ENCODE assay signal across 9 mouse cellular contexts in the genomic region with DNA sequence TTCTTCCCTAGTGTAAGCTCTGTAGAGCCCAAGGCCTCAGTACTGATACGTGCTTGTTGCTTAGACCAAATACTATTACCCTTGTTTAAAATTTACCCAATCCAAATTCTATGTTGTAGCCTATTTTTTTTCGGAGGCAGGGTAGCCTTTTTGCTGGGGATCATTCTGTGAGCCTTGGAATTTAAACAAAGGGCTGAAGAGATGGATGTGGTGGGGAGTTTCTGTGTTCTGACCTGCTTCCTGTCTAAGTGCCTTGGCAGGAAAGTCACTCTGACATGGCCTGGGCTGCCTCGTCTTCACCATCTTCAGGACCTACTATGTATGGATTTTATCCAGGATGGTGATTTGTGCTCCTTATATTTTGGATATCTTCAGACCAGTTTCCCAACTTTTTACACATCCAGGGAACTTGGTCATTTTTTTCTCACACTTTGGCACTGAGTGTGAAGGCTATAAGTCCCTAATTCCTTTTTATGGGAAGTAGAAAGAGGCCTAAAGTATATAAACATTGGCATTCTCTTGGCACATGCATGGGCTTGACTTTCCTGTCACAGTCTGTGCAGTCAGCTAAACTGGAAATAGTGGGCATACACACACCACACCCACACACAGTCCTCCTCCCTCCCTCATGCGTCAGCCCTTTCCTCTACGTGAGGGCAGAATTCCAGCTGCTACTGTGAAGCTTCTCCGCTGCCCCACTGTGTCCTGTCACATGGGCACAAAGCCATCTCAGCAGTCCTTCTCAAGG. TPM values are rescaled to one million over a fixed set of nuclear protein-coding genes. Genes with fewer than 3 reads are reported as not detected.
DNase-seq lines count a peak whose midpoint lies in the region; ATAC-seq and TF ChIP-seq lines count a peak whose summit lies in the region.
"Had no signal": no experiment of that assay in that cellular context is flagged by ENCODE, and none has a peak within 500 bp of the region (broad histone marks: within the 10 kb centered on the region; RNA-seq: fewer than 3 reads in every experiment).

No protein-coding gene starts in this region.

- H3K27ac ChIP-seq in brown adipose tissue, adult 24 weeks (replicated peaks; ENCODE audit: low read depth, low read length) = peak overlapping the region; percentile 98
- H3K27ac ChIP-seq in intestine, postnatal 0 days (ENCODE audit: low read depth, low read length) = peak overlapping the region; percentile 41
- H3K27ac ChIP-seq in forebrain, embryonic 10.5 days = no peak overlapping the region
- no peak overlapping the region for H3K27ac ChIP-seq in midbrain, embryonic 10.5 days (replicated peaks)
- H3K27ac ChIP-seq: limb, embryonic 13.5 days had no signal

- peaks cover under 1% of the 10 kb centered on the region; the same call in 1 of the 2 replicates for H3K36me3 ChIP-seq in intestine, postnatal 0 days (ENCODE audit: control insufficient read depth, insufficient read depth)
- peaks cover 9% of the 10 kb centered on the region for H3K36me3 ChIP-seq in forebrain, embryonic 10.5 days (replicated peaks)
- peaks cover 15% of the 10 kb centered on the region for H3K36me3 ChIP-seq in midbrain, embryonic 10.5 days

- WGBS in intestine, postnatal 0 days = 35% methylated on average over 6 of the region's 6 CpGs
- 60% methylated on average over 6 of the region's 6 CpGs for WGBS in forebrain, embryonic 10.5 days
- WGBS in midbrain, embryonic 10.5 days = 60% methylated on average over 6 of the region's 6 CpGs

- peak overlapping the region; percentile 9; the same call in 1 of the 2 replicates for H3K4me2 ChIP-seq in intestine, postnatal 0 days (replicated peaks; ENCODE audit: low read depth)
- H3K4me2 ChIP-seq: limb, embryonic 13.5 days had no signal

- TF ChIP-seq CTCF in intestine, postnatal 0 days (IDR thresholded peaks at IDR 0.05; ENCODE audit: low read depth) = no peak

- no peaks in the 10 kb centered on the region for H3K9me3 ChIP-seq in intestine, postnatal 0 days (ENCODE audit: control insufficient read depth)
- H3K9me3 ChIP-seq in forebrain, embryonic 10.5 days = no peaks in the 10 kb centered on the region
- H3K9me3 ChIP-seq in midbrain, embryonic 10.5 days (replicated peaks) = no peaks in the 10 kb centered on the region
- H3K9me3 ChIP-seq: limb, embryonic 13.5 days had no signal

- DNase-seq in right cerebral cortex, adult 18-20 months = peak; percentile 60
- DNase-seq in right cerebral cortex, postnatal 4 days = no peak
- DNase-seq in lung, postnatal 10 days = peak; percentile 88
- DNase-seq in forebrain, embryonic 10.5 days (ENCODE audit: extremely low spot score, low spot score) = no peak
- no peak for DNase-seq in midbrain, embryonic 10.5 days (ENCODE audit: low spot score)

- no peak overlapping the region for H3K4me3 ChIP-seq in brown adipose tissue, adult 24 weeks (ENCODE audit: insufficient read depth, low read depth, low read length)
- H3K4me3 ChIP-seq in intestine, postnatal 0 days (ENCODE audit: low read depth, low read length) = no peak overlapping the region
- H3K4me3 ChIP-seq in forebrain, embryonic 10.5 days = no peak overlapping the region
- no peak overlapping the region for H3K4me3 ChIP-seq in midbrain, embryonic 10.5 days
- H3K4me3 ChIP-seq: limb, embryonic 13.5 days had no signal

- no peaks in the 10 kb centered on the region for H3K27me3 ChIP-seq in intestine, postnatal 0 days (replicated peaks; ENCODE audit: control insufficient read depth, insufficient read depth, low read length)
- H3K27me3 ChIP-seq in forebrain, embryonic 10.5 days (ENCODE audit: poor library complexity, severe bottlenecking) = no peaks in the 10 kb centered on the region
- no peaks in the 10 kb centered on the region for H3K27me3 ChIP-seq in midbrain, embryonic 10.5 days (ENCODE audit: low read depth, poor library complexity, severe bottlenecking)
- H3K27me3 ChIP-seq: limb, embryonic 13.5 days had no signal

- ATAC-seq in intestine, postnatal 0 days = no peak
- no peak for ATAC-seq in megakaryocyte progenitor cell, adult 5-6 weeks (replicated peaks; ENCODE audit: poor library complexity)

- H3K4me1 ChIP-seq in brown adipose tissue, adult 24 weeks (ENCODE audit: control insufficient read depth, insufficient read depth, insufficient read length, low read length) = peaks cover 33% of the 10 kb centered on the region
- H3K4me1 ChIP-seq in intestine, postnatal 0 days (replicated peaks; ENCODE audit: control insufficient read depth, insufficient read depth, low read length) = peaks cover 40% of the 10 kb centered on the region
- H3K4me1 ChIP-seq in forebrain, embryonic 10.5 days = peaks cover 71% of the 10 kb centered on the region
- peaks cover 70% of the 10 kb centered on the region for H3K4me1 ChIP-seq in midbrain, embryonic 10.5 days

- H3K9ac ChIP-seq in intestine, postnatal 0 days (ENCODE audit: low read depth, low read length) = no peak overlapping the region

RNA-seq across cellular contexts. Expression of gene Mgat1, which starts 4.4 kb away (rescaled TPM):
- polyA plus RNA-seq in brown adipose tissue, adult 24 weeks (2012; ENCODE audit: insufficient read depth, insufficient read length, missing spikeins) = 19.3 and 30.6 TPM in 2 replicates
- polyA plus RNA-seq in intestine, postnatal 0 days (2015; fragmentation: Nextera tagmentation; extraction: Ambion mirVana) = 59.0 and 62.2 TPM in 2 replicates
- 36.3 and 40.9 TPM in 2 replicates for total RNA-seq in megakaryocyte progenitor cell, adult 5-6 weeks (2015)
- total RNA-seq in megakaryocyte progenitor cell, adult 5-6 weeks (2017) = 54.2 and 61.9 TPM in 2 replicates
- 39.6 and 44.9 TPM in 2 replicates for polyA plus RNA-seq in forebrain, embryonic 10.5 days (2016; fragmentation: Nextera tagmentation; extraction: Ambion mirVana)
- 41.2 and 42.2 TPM in 2 replicates for polyA plus RNA-seq in midbrain, embryonic 10.5 days (2016; fragmentation: Nextera tagmentation; extraction: Ambion mirVana)

RNA-seq across cellular contexts. Expression of gene Olfr1393, which starts 29.7 kb away (rescaled TPM):
- polyA plus RNA-seq in brown adipose tissue, adult 24 weeks (2012; ENCODE audit: insufficient read depth, insufficient read length, missing spikeins) = not detected in 2 replicates
- 0.16 TPM in 1 of 2 replicates, not detected in the other for polyA plus RNA-seq in intestine, postnatal 0 days (2015; fragmentation: Nextera tagmentation; extraction: Ambion mirVana)
- total RNA-seq in megakaryocyte progenitor cell, adult 5-6 weeks (2015) = 0.05 TPM in 2 replicates
- not detected in 2 replicates for total RNA-seq in megakaryocyte progenitor cell, adult 5-6 weeks (2017)
- polyA plus RNA-seq in forebrain, embryonic 10.5 days (2016; fragmentation: Nextera tagmentation; extraction: Ambion mirVana) = 0.07 TPM in 1 of 2 replicates, not detected in the other
- 0.04 TPM in 1 of 2 replicates, not detected in the other for polyA plus RNA-seq in midbrain, embryonic 10.5 days (2016; fragmentation: Nextera tagmentation; extraction: Ambion mirVana)
- polyA plus RNA-seq: limb, embryonic 13.5 days had no signal

RNA-seq across cellular contexts. Expression of gene Olfr1392, which starts 36.7 kb away (rescaled TPM):
- polyA plus RNA-seq in brown adipose tissue, adult 24 weeks (2012; ENCODE audit: insufficient read depth, insufficient read length, missing spikeins) = not detected in 2 replicates
- 0.08 TPM in 1 of 2 replicates, not detected in the other for polyA plus RNA-seq in intestine, postnatal 0 days (2015; fragmentation: Nextera tagmentation; extraction: Ambion mirVana)
- not detected in 2 replicates for total RNA-seq in megakaryocyte progenitor cell, adult 5-6 weeks (2015)
- total RNA-seq in megakaryocyte progenitor cell, adult 5-6 weeks (2017) = not detected in 2 replicates
- polyA plus RNA-seq in forebrain, embryonic 10.5 days (2016; fragmentation: Nextera tagmentation; extraction: Ambion mirVana) = not detected in 2 replicates
- 0.04 and 0.07 TPM in 2 replicates for polyA plus RNA-seq in midbrain, embryonic 10.5 days (2016; fragmentation: Nextera tagmentation; extraction: Ambion mirVana)
- polyA plus RNA-seq: limb, embryonic 13.5 days had no signal

RNA-seq across cellular contexts. Expression of gene Zfp62, which starts 45.3 kb away (rescaled TPM):
- 10.4 and 14.4 TPM in 2 replicates for polyA plus RNA-seq in brown adipose tissue, adult 24 weeks (2012; ENCODE audit: insufficient read depth, insufficient read length, missing spikeins)
- 8.4 TPM in 2 replicates for polyA plus RNA-seq in intestine, postnatal 0 days (2015; fragmentation: Nextera tagmentation; extraction: Ambion mirVana)
- total RNA-seq in megakaryocyte progenitor cell, adult 5-6 weeks (2015) = 59.9 and 71.0 TPM in 2 replicates
- total RNA-seq in megakaryocyte progenitor cell, adult 5-6 weeks (2017) = 78.4 and 133 TPM in 2 replicates
- polyA plus RNA-seq in forebrain, embryonic 10.5 days (2016; fragmentation: Nextera tagmentation; extraction: Ambion mirVana) = 42.3 and 49.2 TPM in 2 replicates
- polyA plus RNA-seq in midbrain, embryonic 10.5 days (2016; fragmentation: Nextera tagmentation; extraction: Ambion mirVana) = 42.3 and 51.5 TPM in 2 replicates

RNA-seq across cellular contexts. Expression of gene Olfr10, which starts 56.1 kb away (rescaled TPM):
- not detected in 2 replicates for polyA plus RNA-seq in brown adipose tissue, adult 24 weeks (2012; ENCODE audit: insufficient read depth, insufficient read length, missing spikeins)
- not detected in 2 replicates for polyA plus RNA-seq in intestine, postnatal 0 days (2015; fragmentation: Nextera tagmentation; extraction: Ambion mirVana)
- not detected in 2 replicates for total RNA-seq in megakaryocyte progenitor cell, adult 5-6 weeks (2015)
- not detected in 2 replicates for total RNA-seq in megakaryocyte progenitor cell, adult 5-6 weeks (2017)
- not detected in 2 replicates for polyA plus RNA-seq in forebrain, embryonic 10.5 days (2016; fragmentation: Nextera tagmentation; extraction: Ambion mirVana)
- not detected in 2 replicates for polyA plus RNA-seq in midbrain, embryonic 10.5 days (2016; fragmentation: Nextera tagmentation; extraction: Ambion mirVana)
- polyA plus RNA-seq: limb, embryonic 13.5 days had no signal

Comparison
In these comparisons a context has a peak if more than half of its experiments do, and no peak if none do; other contexts are left out.
1. DNase-seq: peak in right cerebral cortex, adult 18-20 months (single experiment) and lung, postnatal 10 days (single experiment); none in right cerebral cortex, postnatal 4 days (single experiment), forebrain, embryonic 10.5 days (single experiment) and midbrain, embryonic 10.5 days (single experiment).
2. H3K27ac ChIP-seq: peak in brown adipose tissue, adult 24 weeks (single experiment) and intestine, postnatal 0 days (single experiment); none in forebrain, embryonic 10.5 days (single experiment) and midbrain, embryonic 10.5 days (single experiment).